Comparison of ENCODE assay signal across 19 mouse cellular contexts in the genomic region with DNA sequence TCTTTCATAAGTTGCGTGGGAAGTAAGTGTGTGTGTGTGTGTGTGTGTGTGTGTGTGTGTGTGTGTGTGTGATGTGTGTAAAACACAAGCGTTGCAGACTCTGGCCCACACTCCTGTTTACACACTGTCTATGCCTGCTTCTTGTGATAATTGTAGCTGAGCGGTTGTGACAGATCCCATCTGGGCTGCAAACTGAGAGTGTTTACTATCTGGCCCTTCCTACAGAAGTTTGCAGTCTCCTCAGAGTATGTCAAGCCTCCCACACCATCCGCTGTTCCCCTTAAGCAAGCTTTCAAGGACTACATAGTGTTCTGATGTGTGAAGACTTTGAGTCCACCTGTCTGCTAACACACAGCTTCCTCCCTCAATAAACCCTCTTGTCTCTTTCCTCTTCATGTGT. TPM values are rescaled to one million over a fixed set of nuclear protein-coding genes. Genes with fewer than 3 reads are reported as not detected.
DNase-seq lines count a peak whose midpoint lies in the region; ATAC-seq and TF ChIP-seq lines count a peak whose summit lies in the region.
"Had no signal": no experiment of that assay in that cellular context is flagged by ENCODE, and none has a peak within 500 bp of the region (broad histone marks: within the 10 kb centered on the region; RNA-seq: fewer than 3 reads in every experiment).

No protein-coding gene starts in this region.

- WGBS in kidney, embryonic 16.5 days, result 73% methylated on average over 4 of the region's 4 CpGs
- 81% methylated on average over 4 of the region's 4 CpGs for WGBS in kidney, adult 2 months
- WGBS in lung, embryonic 16.5 days, result 70% methylated on average over 4 of the region's 4 CpGs
- 61% methylated on average over 4 of the region's 4 CpGs for WGBS in lung, postnatal 0 days

- no peak overlapping the region for H3K4me3 ChIP-seq in kidney, embryonic 16.5 days (ENCODE audit: low read length)
- no peak overlapping the region for H3K4me3 ChIP-seq in kidney, adult 2 months (ENCODE audit: insufficient read depth, low read depth, low read length)
- H3K4me3 ChIP-seq in lung, embryonic 16.5 days (ENCODE audit: low read length), result no peak overlapping the region
- no peak overlapping the region for H3K4me3 ChIP-seq in lung, postnatal 0 days (ENCODE audit: low read depth, low read length)
- H3K4me3 ChIP-seq: heart, embryonic 15.5 days; hindbrain, embryonic 10.5 days; limb, embryonic 12.5 days; midbrain, embryonic 15.5 days had no signal

- H3K4me1 ChIP-seq in kidney, embryonic 16.5 days (ENCODE audit: insufficient read depth, low read length), result peaks cover 25% of the 10 kb centered on the region
- H3K4me1 ChIP-seq in kidney, adult 2 months (ENCODE audit: control insufficient read depth, insufficient read depth, low read length), result peaks cover 28% of the 10 kb centered on the region
- peaks cover 7% of the 10 kb centered on the region for H3K4me1 ChIP-seq in lung, embryonic 16.5 days (replicated peaks; ENCODE audit: control insufficient read depth, insufficient read depth, low read length)
- H3K4me1 ChIP-seq in lung, postnatal 0 days (ENCODE audit: insufficient read depth, low read depth, low read length), result no peaks in the 10 kb centered on the region
- H3K4me1 ChIP-seq: hindbrain, embryonic 10.5 days; midbrain, embryonic 15.5 days had no signal

- no peak for TF ChIP-seq CTCF in kidney, adult 2 months (conservative IDR thresholded peaks at IDR 0.05; ENCODE audit: insufficient read depth, insufficient read length, low read depth, low read length)
- TF ChIP-seq CTCF in lung, postnatal 0 days (IDR thresholded peaks at IDR 0.05), result no peak

- no peak for TF ChIP-seq POLR2A in kidney, adult 2 months (IDR thresholded peaks at IDR 0.05; ENCODE audit: low read depth, low read length)

- H3K9me3 ChIP-seq in kidney, embryonic 16.5 days (ENCODE audit: low read length), result no peaks in the 10 kb centered on the region
- H3K9me3 ChIP-seq in lung, embryonic 16.5 days (ENCODE audit: control insufficient read depth, low read length), result no peaks in the 10 kb centered on the region
- no peaks in the 10 kb centered on the region for H3K9me3 ChIP-seq in lung, postnatal 0 days (ENCODE audit: low read length)
- H3K9me3 ChIP-seq: heart, embryonic 15.5 days; hindbrain, embryonic 10.5 days; limb, embryonic 12.5 days; midbrain, embryonic 15.5 days had no signal

- no peaks in the 10 kb centered on the region for H3K36me3 ChIP-seq in kidney, embryonic 16.5 days (ENCODE audit: insufficient read depth, low read length)
- H3K36me3 ChIP-seq in kidney, adult 2 months (ENCODE audit: control insufficient read depth, insufficient read depth, low read length), result no peaks in the 10 kb centered on the region
- no peaks in the 10 kb centered on the region for H3K36me3 ChIP-seq in lung, embryonic 16.5 days (ENCODE audit: control insufficient read depth, insufficient read depth, low read length)
- no peaks in the 10 kb centered on the region for H3K36me3 ChIP-seq in lung, postnatal 0 days (ENCODE audit: insufficient read depth, low read length)
- H3K36me3 ChIP-seq: heart, embryonic 15.5 days; hindbrain, embryonic 10.5 days; limb, embryonic 12.5 days; midbrain, embryonic 15.5 days had no signal

- H3K27me3 ChIP-seq in kidney, embryonic 16.5 days (ENCODE audit: insufficient read depth, low read length), result no peaks in the 10 kb centered on the region
- H3K27me3 ChIP-seq in kidney, adult 2 months (replicated peaks; ENCODE audit: control insufficient read depth, insufficient read depth, low read length), result no peaks in the 10 kb centered on the region
- H3K27me3 ChIP-seq in lung, embryonic 16.5 days (ENCODE audit: control insufficient read depth, insufficient read depth, low read depth, low read length), result no peaks in the 10 kb centered on the region
- no peaks in the 10 kb centered on the region for H3K27me3 ChIP-seq in lung, postnatal 0 days (replicated peaks; ENCODE audit: insufficient read depth, low read length)
- H3K27me3 ChIP-seq: heart, embryonic 15.5 days; limb, embryonic 12.5 days; midbrain, embryonic 15.5 days had no signal

- ATAC-seq in kidney, embryonic 16.5 days (ENCODE audit: low FRiP score, low TSS enrichment), result 0 out of 2 replicates have a peak, but pooled peaks have one; percentile 15
- ATAC-seq in lung, embryonic 16.5 days (ENCODE audit: low read depth), result peak; percentile 82
- ATAC-seq in lung, postnatal 0 days, result peak; percentile 76
- ATAC-seq: midbrain, embryonic 15.5 days had no signal

- no peak overlapping the region for H3K4me2 ChIP-seq in kidney, embryonic 16.5 days (replicated peaks; ENCODE audit: low read depth, low read length)
- H3K4me2 ChIP-seq in lung, embryonic 16.5 days (ENCODE audit: low read depth, low read length), result no peak overlapping the region
- H3K4me2 ChIP-seq in lung, postnatal 0 days (replicated peaks; ENCODE audit: low read depth, low read length), result no peak overlapping the region
- H3K4me2 ChIP-seq: heart, embryonic 15.5 days; limb, embryonic 12.5 days; midbrain, embryonic 15.5 days had no signal

- no peak for DNase-seq in kidney, adult 2 months
- DNase-seq in lung, postnatal 14 days, result no peak
- peak; percentile 79 for DNase-seq in layer of hippocampus, adult 9-11 months
- DNase-seq in lung, postnatal 0 days (ENCODE audit: low spot score), result no peak
- DNase-seq in adrenal gland, adult 18-20 months (ENCODE audit: low spot score in 2 of 2), result no peak
- no peak for DNase-seq in ovary, postnatal 10 days (ENCODE audit: low spot score)
- DNase-seq: cerebellum, adult 8-10 months; embryo, embryonic 11 days; heart, adult 18-20 months; kidney, postnatal 14 days; spleen, adult 18-20 months; thymus, postnatal 14 days had no signal

- no peak overlapping the region for H3K27ac ChIP-seq in kidney, embryonic 16.5 days (ENCODE audit: low read length)
- no peak overlapping the region for H3K27ac ChIP-seq in kidney, adult 2 months (ENCODE audit: insufficient read depth, low read depth, low read length)
- H3K27ac ChIP-seq in lung, embryonic 16.5 days (ENCODE audit: low read length), result no peak overlapping the region
- H3K27ac ChIP-seq in lung, postnatal 0 days (ENCODE audit: low read length), result no peak overlapping the region
- H3K27ac ChIP-seq: heart, embryonic 15.5 days; hindbrain, embryonic 10.5 days; limb, embryonic 12.5 days; liver, embryonic 14.5 days; midbrain, embryonic 15.5 days had no signal

- TF ChIP-seq EP300 in lung, postnatal 0 days (IDR thresholded peaks at IDR 0.05), result no peak

- H3K9ac ChIP-seq in kidney, embryonic 16.5 days (replicated peaks; ENCODE audit: low read length), result no peak overlapping the region
- H3K9ac ChIP-seq in lung, embryonic 16.5 days (ENCODE audit: low read length), result no peak overlapping the region
- no peak overlapping the region for H3K9ac ChIP-seq in lung, postnatal 0 days (replicated peaks; ENCODE audit: low read depth)
- H3K9ac ChIP-seq: heart, embryonic 15.5 days; limb, embryonic 12.5 days; liver, embryonic 14.5 days; midbrain, embryonic 15.5 days had no signal

RNA-seq across cellular contexts. Expression of gene Zfp622, which starts 58.0 kb away (rescaled TPM):
- 27.6 and 28.1 TPM in 2 replicates for polyA plus RNA-seq in kidney, embryonic 16.5 days (2015; fragmentation: Nextera tagmentation; extraction: Ambion mirVana)
- 12.4 and 14.9 TPM in 2 replicates for polyA plus RNA-seq in kidney, adult 2 months (2012; rRNA removed)
- 19.4 and 22.0 TPM in 2 replicates for polyA plus RNA-seq in lung, embryonic 16.5 days (2015; fragmentation: Nextera tagmentation; extraction: Ambion mirVana)
- polyA plus RNA-seq in lung, postnatal 0 days (2015; fragmentation: Nextera tagmentation; extraction: Ambion mirVana), result 18.4 and 18.7 TPM in 2 replicates
- total RNA-seq in adrenal gland, adult 18-20 months (2021), result 10 to 100 TPM; 36.6 to 40.5 TPM

Comparison
In these comparisons a context has a peak if more than half of its experiments do, and no peak if none do; other contexts are left out.
1. ATAC-seq: peak in every context shown above with its lines; median percentile 82 in lung, embryonic 16.5 days; 76 in lung, postnatal 0 days; 15 in kidney, embryonic 16.5 days.